ENCODE assay signal across 8 mouse cellular contexts in the genomic region with DNA sequence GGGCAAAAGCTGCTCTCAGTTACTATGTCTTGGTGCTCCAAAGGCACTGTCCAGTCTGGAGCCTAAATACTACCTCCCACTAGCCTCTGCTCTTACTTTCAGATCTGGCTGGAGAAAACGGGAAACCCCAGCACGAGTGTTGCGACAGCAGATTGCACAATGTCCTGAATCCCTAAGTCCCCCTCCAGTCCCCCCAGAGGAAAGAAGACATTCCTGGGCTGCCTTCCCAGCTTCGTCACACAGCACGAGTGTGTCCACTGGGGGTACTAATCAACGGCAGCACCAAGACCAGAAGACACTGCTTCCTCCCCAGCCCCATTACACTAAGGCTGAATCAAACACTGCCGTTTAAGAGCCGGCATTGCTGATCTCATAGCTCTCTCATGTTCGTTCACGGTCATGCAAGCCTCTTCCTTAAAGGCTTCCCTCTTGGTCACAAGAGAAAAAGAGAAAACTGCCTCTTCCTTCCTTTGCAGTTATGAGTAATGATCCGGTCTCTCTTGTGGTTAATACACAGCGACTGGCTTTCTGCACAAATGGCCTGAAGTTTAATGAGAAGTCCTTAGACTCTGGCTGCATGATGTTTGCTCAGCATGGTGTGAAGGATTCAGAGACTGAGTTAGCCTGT. TPM values are rescaled to one million over a fixed set of nuclear protein-coding genes. Genes with fewer than 3 reads are reported as not detected.
A peak's percentile ranks its signal among the peaks of the same experiment; 100 is the strongest.
DNase-seq lines count a peak whose midpoint lies in the region; ATAC-seq and TF ChIP-seq lines count a peak whose summit lies in the region.

No protein-coding gene starts in this region.

- no peak overlapping the region for H3K4me3 ChIP-seq in kidney, postnatal 0 days (replicated peaks; ENCODE audit: low read depth, low read length)
- H3K4me3 ChIP-seq in myocyte = no peak overlapping the region
- H3K4me3 ChIP-seq in midbrain, embryonic 15.5 days = no peak overlapping the region

- H3K9ac ChIP-seq in kidney, postnatal 0 days (ENCODE audit: low read depth, low read length) = no peak overlapping the region
- H3K9ac ChIP-seq in midbrain, embryonic 15.5 days = no peak overlapping the region

- no peak overlapping the region for H3ac ChIP-seq in myocyte (ENCODE audit: control insufficient read depth, insufficient read length)

- no peaks in the 10 kb centered on the region for H3K9me3 ChIP-seq in kidney, postnatal 0 days (replicated peaks; ENCODE audit: low read length)
- H3K9me3 ChIP-seq in midbrain, embryonic 15.5 days = no peaks in the 10 kb centered on the region

- 49% methylated on average over 12 of the region's 12 CpGs for WGBS in kidney, postnatal 0 days
- 56% methylated on average over 12 of the region's 12 CpGs for WGBS in midbrain, embryonic 15.5 days

- H3K79me2 ChIP-seq in myocyte (ENCODE audit: control insufficient read depth, insufficient read depth) = no peaks in the 10 kb centered on the region

- H3K4me1 ChIP-seq in kidney, postnatal 0 days (replicated peaks; ENCODE audit: insufficient read depth, low read length) = no peaks in the 10 kb centered on the region
- no peaks in the 10 kb centered on the region for H3K4me1 ChIP-seq in midbrain, embryonic 15.5 days

- peak; percentile 51 for ATAC-seq in granulocyte monocyte progenitor cell, adult 5-6 weeks (replicated peaks; ENCODE audit: poor library complexity, severe bottlenecking)
- ATAC-seq in kidney, postnatal 0 days (replicated peaks; ENCODE audit: low FRiP score, low read depth) = no peak
- ATAC-seq in midbrain, embryonic 15.5 days (replicated peaks) = no peak

- TF ChIP-seq CTCF in kidney, postnatal 0 days (IDR thresholded peaks at IDR 0.05; ENCODE audit: low read depth) = peak; percentile 5; the same call in 1 of the 2 replicates

- H3K4me2 ChIP-seq in kidney, postnatal 0 days (ENCODE audit: low read length) = no peak overlapping the region
- peak overlapping the region; percentile 68 for H3K4me2 ChIP-seq in myocyte (ENCODE audit: low read depth)
- no peak overlapping the region for H3K4me2 ChIP-seq in midbrain, embryonic 15.5 days

- H3K27ac ChIP-seq in kidney, postnatal 0 days = no peak overlapping the region
- H3K27ac ChIP-seq in midbrain, embryonic 15.5 days = no peak overlapping the region

- no peaks in the 10 kb centered on the region for H3K27me3 ChIP-seq in kidney, postnatal 0 days (ENCODE audit: insufficient read depth, low read length)
- no peaks in the 10 kb centered on the region for H3K27me3 ChIP-seq in myocyte (ENCODE audit: control insufficient read depth, insufficient read depth, insufficient read length)
- H3K27me3 ChIP-seq in midbrain, embryonic 15.5 days (replicated peaks) = no peaks in the 10 kb centered on the region

- TF ChIP-seq POLR2A in myocyte (IDR thresholded peaks at IDR 0.05; ENCODE audit: insufficient read length, low read depth) = no peak

- peak; percentile 2 for DNase-seq in thymus, postnatal 25 days
- no peak for DNase-seq in thymus, postnatal 10 days (ENCODE audit: low spot score in 2 of 2)
- peak; percentile 73 for DNase-seq in kidney, postnatal 0 days (ENCODE audit: low spot score)
- DNase-seq in left cerebral cortex, adult 11 months (ENCODE audit: low spot score) = no peak
- no peak for DNase-seq in right cerebral cortex, postnatal 36 days (ENCODE audit: low spot score in 2 of 2)

- no peaks in the 10 kb centered on the region for H3K36me3 ChIP-seq in kidney, postnatal 0 days (ENCODE audit: insufficient read depth, low read length)
- no peaks in the 10 kb centered on the region for H3K36me3 ChIP-seq in myocyte (ENCODE audit: control insufficient read depth, insufficient read depth)
- H3K36me3 ChIP-seq in midbrain, embryonic 15.5 days (replicated peaks) = no peaks in the 10 kb centered on the region

TF ChIP-seq in myocyte, 11 proteins besides CTCF, POLR2A, EP300 and RAD21:
- no peak for TF ChIP-seq TCF12 (IDR thresholded peaks at IDR 0.05; ENCODE audit: insufficient read depth, poor library complexity, severe bottlenecking)
- TF ChIP-seq MYOD1 (IDR thresholded peaks at IDR 0.05; ENCODE audit: control insufficient read depth in 1 of 3, insufficient read length in 2 of 3, low read depth in 2 of 3) = no peak
- peak; percentile 98 for TF ChIP-seq CEBPB (IDR thresholded peaks at IDR 0.05; ENCODE audit: insufficient read depth, poor library complexity, severe bottlenecking)
- no peak for TF ChIP-seq MYOG (IDR thresholded peaks at IDR 0.05; ENCODE audit: control insufficient read depth in 1 of 3, insufficient read depth in 1 of 3, insufficient read length in 2 of 3, low read depth in 2 of 3)
- TF ChIP-seq E2F4 (IDR thresholded peaks at IDR 0.05; ENCODE audit: insufficient read depth) = no peak
- TF ChIP-seq SRF (IDR thresholded peaks at IDR 0.05; ENCODE audit: control insufficient read depth, insufficient read length, low read depth) = no peak
- TF ChIP-seq MAX (IDR thresholded peaks at IDR 0.05; ENCODE audit: low read depth) = no peak
- no peak for TF ChIP-seq TCF3 (IDR thresholded peaks at IDR 0.05; ENCODE audit: insufficient read length, low read depth)
- TF ChIP-seq USF1 (IDR thresholded peaks at IDR 0.05; ENCODE audit: low read depth) = no peak

RNA-seq across cellular contexts. Expression of a gene that starts 28.5 kb away (rescaled TPM):
- total RNA-seq in granulocyte monocyte progenitor cell, adult 5-6 weeks (2014; fragmentation: Nextera tagmentation) = not detected in 2 replicates
- 0.41 and 5.5 TPM in 2 replicates for total RNA-seq in granulocyte monocyte progenitor cell, adult 5-6 weeks (2017)
- 2.1 and 2.4 TPM in 2 replicates for polyA plus RNA-seq in kidney, postnatal 0 days (2015; fragmentation: Nextera tagmentation; extraction: Ambion mirVana)
- 5.2 TPM for polyA plus RNA-seq in myocyte (2012; fragmentation: generic; extraction: Trizol)
- polyA plus RNA-seq in midbrain, embryonic 15.5 days (2015; fragmentation: Nextera tagmentation; extraction: Ambion mirVana) = 1.2 and 1.3 TPM in 2 replicates

RNA-seq across cellular contexts. Expression of a gene that starts 31.5 kb away (rescaled TPM):
- not detected in 2 replicates for total RNA-seq in granulocyte monocyte progenitor cell, adult 5-6 weeks (2014; fragmentation: Nextera tagmentation)
- total RNA-seq in granulocyte monocyte progenitor cell, adult 5-6 weeks (2017) = not detected in 2 replicates
- polyA plus RNA-seq in kidney, postnatal 0 days (2015; fragmentation: Nextera tagmentation; extraction: Ambion mirVana) = not detected in 2 replicates
- not detected for polyA plus RNA-seq in myocyte (2012; fragmentation: generic; extraction: Trizol)
- not detected in 2 replicates for polyA plus RNA-seq in midbrain, embryonic 15.5 days (2015; fragmentation: Nextera tagmentation; extraction: Ambion mirVana)

RNA-seq across cellular contexts. Expression of a gene that starts 38.6 kb away (rescaled TPM):
- total RNA-seq in granulocyte monocyte progenitor cell, adult 5-6 weeks (2014; fragmentation: Nextera tagmentation) = not detected in 2 replicates
- total RNA-seq in granulocyte monocyte progenitor cell, adult 5-6 weeks (2017) = not detected in 2 replicates
- 1.3 and 2.9 TPM in 2 replicates for polyA plus RNA-seq in kidney, postnatal 0 days (2015; fragmentation: Nextera tagmentation; extraction: Ambion mirVana)
- 6.0 TPM for polyA plus RNA-seq in myocyte (2012; fragmentation: generic; extraction: Trizol)
- 0.28 and 0.74 TPM in 2 replicates for polyA plus RNA-seq in midbrain, embryonic 15.5 days (2015; fragmentation: Nextera tagmentation; extraction: Ambion mirVana)

RNA-seq across cellular contexts. Expression of a gene that starts 38.7 kb away (rescaled TPM):
- total RNA-seq in granulocyte monocyte progenitor cell, adult 5-6 weeks (2014; fragmentation: Nextera tagmentation) = not detected in 2 replicates
- not detected in 2 replicates for total RNA-seq in granulocyte monocyte progenitor cell, adult 5-6 weeks (2017)
- polyA plus RNA-seq in kidney, postnatal 0 days (2015; fragmentation: Nextera tagmentation; extraction: Ambion mirVana) = 2.6 and 2.9 TPM in 2 replicates
- not detected for polyA plus RNA-seq in myocyte (2012; fragmentation: generic; extraction: Trizol)
- 13.9 and 14.4 TPM in 2 replicates for polyA plus RNA-seq in midbrain, embryonic 15.5 days (2015; fragmentation: Nextera tagmentation; extraction: Ambion mirVana)

RNA-seq across cellular contexts. Expression of a gene that starts 50.7 kb away (rescaled TPM):
- not detected in 2 replicates for total RNA-seq in granulocyte monocyte progenitor cell, adult 5-6 weeks (2014; fragmentation: Nextera tagmentation)
- not detected in 2 replicates for total RNA-seq in granulocyte monocyte progenitor cell, adult 5-6 weeks (2017)
- polyA plus RNA-seq in kidney, postnatal 0 days (2015; fragmentation: Nextera tagmentation; extraction: Ambion mirVana) = 7.9 and 9.1 TPM in 2 replicates
- polyA plus RNA-seq in myocyte (2012; fragmentation: generic; extraction: Trizol) = not detected
- polyA plus RNA-seq in midbrain, embryonic 15.5 days (2015; fragmentation: Nextera tagmentation; extraction: Ambion mirVana) = not detected in 2 replicates

Comparison
In these comparisons a context has a peak if more than half of its experiments do, and no peak if none do; other contexts are left out.
1. DNase-seq: peak in thymus, postnatal 25 days (single experiment) and kidney, postnatal 0 days (single experiment); none in thymus, postnatal 10 days (0 of 2), left cerebral cortex, adult 11 months (single experiment) and right cerebral cortex, postnatal 36 days (0 of 2).